Mouse (Mus musculus): ENCODE measurements around the gene Smox. TPM values are rescaled to one million over a fixed set of nuclear protein-coding genes. Genes with fewer than 3 reads are reported as not detected.

Gene Smox
- total RNA-seq, 4 experiments from 2014 or later = 57.8 to 80.1 (median 67.6) TPM

DNA sequence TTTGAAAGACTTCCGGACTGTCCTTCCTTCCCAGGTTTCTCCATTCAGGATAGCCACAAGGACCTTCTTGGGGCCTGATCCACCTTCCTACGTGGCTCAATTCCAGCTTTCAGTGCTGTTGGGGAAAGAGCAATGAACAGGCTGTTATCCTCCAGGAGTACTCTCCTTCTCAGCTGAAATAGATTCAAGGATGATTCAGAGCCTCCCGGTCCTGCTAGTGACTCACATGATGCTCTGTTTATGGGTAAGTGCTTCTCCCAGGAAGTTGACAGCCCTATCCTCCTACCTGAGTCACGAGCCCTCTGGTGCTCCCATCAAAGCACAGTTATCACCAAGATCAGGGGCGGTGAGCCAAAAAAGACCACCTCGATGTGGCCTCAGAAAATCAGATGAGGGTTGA lies 7.1 kb upstream of the Smox start:
- DNase-seq (ENCODE audit: low spot score in 2 of 2) = no peak

- no peak for DNase-seq (ENCODE audit: low spot score in 2 of 2)
Measured at GRCm38 (mm10) chr2:131485126-131485525, 6.2 kb upstream of the Smox start.

GRCm38 (mm10) chr2:131486046-131486445 lies 5.2 kb upstream of the Smox start:
- no peak for DNase-seq (ENCODE audit: low spot score in 2 of 2)

GRCm38 (mm10) chr2:131487337-131487736 lies 4.0 kb upstream of the Smox start:
- no peak for DNase-seq (ENCODE audit: low spot score in 2 of 2)

- DNase-seq (ENCODE audit: low spot score in 2 of 2) = no peak
Measured at GRCm38 (mm10) chr2:131488261-131488660, 3.0 kb upstream of the Smox start.

DNA sequence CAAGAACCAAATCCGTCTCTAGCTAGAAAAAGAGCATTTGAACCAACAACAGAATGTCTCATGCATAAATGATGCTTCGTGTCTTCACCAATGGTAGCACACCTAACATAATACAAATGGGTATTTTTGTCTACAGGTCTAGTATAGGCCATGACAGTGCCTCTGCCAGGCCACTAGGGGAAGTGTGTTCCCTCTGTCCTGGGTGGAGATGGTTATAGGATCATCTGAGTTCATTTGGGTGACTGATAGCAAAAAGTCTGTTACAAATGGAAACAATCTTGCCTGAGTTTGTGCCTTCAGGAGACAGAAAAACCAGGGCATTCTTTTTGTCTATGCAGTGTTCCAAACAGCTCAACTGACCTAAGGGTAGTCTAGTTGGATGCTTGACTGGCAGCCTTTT lies 2.4 kb upstream of the Smox start:
- no peak for DNase-seq (ENCODE audit: low spot score in 2 of 2)

- DNase-seq (ENCODE audit: low spot score in 2 of 2) = no peak
Measured at GRCm38 (mm10) chr2:131489591-131489990, 1.7 kb upstream of the Smox start.

DNA sequence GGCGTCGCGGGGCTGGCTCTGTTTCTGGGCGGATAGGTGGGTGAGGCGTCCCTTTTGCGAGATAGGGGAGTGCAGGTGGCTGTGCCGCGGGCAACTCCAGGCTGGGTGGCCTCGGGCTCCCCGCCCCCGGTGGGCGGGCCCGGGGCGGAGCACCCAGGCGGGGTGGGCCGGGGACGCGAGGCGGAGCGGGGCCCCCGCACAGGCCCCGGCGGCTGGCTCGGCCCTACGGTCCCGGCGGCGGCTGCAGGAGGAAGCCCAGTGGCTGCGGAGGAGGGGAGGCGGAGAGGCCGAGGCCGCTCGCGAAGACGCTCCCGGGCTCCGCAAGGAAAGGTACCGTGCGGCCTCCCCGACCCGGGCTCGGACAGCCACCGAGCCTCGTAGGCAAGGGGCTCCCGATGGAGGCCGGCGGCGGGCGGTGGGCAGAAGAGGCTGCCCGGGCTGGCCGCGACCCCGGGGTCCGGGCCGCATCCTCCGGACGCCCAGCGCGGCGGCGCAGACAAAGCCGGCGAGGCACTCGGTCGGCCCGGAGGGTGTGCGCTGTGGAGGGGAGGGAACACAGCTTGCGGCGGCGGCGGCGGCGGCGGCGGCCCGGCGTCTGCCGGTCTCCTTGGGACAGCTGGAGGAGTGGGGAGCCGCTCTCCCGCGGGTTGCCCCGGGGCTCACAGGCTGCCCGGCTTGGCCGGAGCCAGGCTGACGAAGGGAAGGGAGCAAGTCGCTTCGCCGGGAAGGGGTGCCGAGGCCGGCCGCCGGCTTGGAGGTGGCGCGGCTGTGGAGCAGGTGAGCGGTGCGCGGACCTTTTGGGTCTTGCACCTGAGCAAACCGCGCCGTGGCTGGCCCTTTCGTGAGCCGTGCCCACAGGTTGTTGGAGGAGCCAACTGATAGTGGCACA lies 655 bp downstream of the Smox start:
- peak in 1 of 2 experiments; percentile 75 for DNase-seq (ENCODE audit: low spot score in 2 of 2)

GRCm38 (mm10) chr2:131492596-131493139 lies 1.4 kb downstream of the Smox start:
- no peak for DNase-seq (ENCODE audit: low spot score in 2 of 2)

DNA sequence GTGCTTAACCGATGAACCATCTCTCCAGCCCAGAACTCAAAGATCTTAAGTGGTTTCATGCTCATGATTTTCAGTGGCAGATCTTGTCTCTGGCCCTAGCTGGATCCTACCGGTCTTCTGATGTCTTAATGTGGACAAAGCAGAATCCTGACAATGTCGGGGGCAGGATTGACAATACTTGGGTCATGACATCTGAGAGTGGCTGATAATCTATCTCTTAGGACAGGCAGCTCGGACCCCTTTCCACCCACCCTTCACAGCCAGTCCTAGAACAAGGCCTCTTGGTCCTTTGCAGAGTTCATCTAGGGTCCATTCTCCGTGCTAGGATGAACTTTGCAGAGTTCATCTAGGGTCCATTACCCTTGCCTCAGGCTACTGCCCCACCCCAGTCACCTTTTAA lies 2.1 kb downstream of the Smox start:
- no peak for DNase-seq (ENCODE audit: low spot score in 2 of 2)

DNA sequence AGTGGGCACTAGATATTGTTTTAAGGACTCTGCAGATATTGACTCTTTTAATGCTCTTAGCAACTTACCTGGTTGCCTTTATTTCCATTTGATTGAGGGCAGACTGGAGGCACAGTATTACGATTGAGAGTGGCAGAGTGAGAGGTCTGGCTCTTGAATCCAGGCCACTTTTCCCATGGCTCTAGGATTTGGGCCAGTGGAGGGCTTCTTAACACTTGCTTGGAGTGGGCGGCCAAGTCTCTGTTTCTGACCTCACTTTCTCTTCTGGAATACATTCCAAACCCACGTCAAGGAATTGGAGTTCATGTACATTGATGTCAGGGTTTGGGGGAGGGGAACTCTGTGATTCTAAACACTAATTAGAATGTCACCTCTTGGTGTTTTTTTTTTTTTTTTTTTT lies 4.0 kb downstream of the Smox start:
- DNase-seq (ENCODE audit: low spot score in 2 of 2) = no peak

DNA sequence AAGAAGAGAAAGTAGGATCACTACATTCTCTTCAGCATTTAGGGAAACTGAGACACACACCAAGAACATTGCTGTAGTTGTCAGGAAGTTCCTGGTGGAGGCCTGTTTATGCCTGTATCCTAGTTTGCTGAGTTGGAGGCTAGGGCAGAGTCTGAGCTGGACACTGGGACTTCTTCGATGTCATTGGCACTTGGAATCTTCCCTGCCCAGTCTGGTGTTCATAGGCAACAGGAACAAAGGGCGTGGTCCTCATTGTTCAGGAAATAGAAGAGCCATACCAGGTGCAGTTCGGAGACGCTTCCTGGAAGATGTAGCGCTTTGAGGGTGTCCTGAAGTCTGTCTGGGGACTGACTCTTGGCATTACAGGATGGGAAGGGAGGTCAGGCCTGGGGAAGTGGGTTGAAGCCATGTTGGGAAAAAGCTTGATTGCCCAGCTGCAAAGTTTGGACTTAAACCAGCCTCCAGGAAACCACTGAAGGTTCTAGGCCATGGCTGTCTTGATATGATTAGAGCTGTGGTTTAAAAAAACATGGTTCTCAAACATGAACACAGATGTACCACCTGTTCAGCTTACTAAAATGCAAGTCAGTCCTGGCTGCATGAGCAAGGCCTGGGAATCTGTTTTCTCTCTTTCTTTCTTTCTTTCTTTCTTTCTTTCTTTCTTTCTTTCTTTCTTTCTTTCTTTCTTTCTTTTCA lies 5.0 kb downstream of the Smox start:
- DNase-seq (ENCODE audit: low spot score in 2 of 2) = no peak

- no peak for DNase-seq (ENCODE audit: low spot score in 2 of 2)
Measured at GRCm38 (mm10) chr2:131497224-131497856, 6.0 kb downstream of the Smox start.

DNA sequence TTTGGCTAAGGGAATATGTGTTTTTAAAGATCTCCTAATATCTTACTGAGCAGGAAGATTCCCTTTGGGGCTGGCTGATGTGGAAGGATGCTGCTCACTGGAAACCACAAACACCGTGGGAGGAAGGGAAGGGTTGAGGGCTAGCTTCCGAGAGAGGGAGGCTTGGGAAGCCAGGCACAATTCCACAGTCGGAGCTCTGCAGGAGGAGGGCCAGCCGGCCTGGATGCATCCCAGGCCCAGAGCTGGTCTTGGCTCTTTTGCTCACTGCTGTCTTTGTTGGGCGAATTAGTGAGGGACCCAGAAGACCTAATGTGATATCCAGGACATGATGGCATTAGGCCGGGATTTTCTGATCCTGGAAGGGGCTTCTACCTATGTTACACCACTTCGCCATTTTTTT lies 6.9 kb downstream of the Smox start:
- peak in 1 of 2 experiments; percentile 57 for DNase-seq (ENCODE audit: low spot score in 2 of 2)

DNA sequence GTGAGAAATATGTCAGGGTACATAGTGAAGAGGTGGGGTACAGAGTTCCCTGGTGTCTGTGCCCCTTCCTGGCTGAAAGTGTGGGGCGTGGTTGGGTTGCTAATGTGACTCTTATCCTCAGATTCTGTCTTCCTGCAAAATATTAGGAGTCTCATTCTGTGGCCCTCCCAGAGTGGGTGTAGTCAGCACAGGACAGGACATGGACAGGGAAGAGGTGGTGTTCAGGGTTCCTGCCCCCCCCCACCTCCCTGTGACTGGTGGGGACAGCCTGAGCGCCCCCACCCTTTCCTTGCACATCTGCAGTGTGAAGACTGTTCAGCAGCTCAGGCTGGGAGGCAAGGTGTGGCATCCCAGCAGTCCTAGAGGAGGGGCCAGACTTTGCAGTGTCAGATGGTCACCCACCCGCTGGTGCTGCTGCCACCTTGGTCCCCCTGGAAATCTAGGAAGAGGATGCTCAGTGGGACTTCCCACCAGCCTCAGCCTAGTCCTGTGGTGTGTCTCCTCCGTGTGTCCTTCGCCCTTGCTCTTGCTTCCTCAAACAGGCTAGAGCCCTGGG lies 8.1 kb downstream of the Smox start:
- DNase-seq (ENCODE audit: low spot score in 2 of 2) = no peak

DNA sequence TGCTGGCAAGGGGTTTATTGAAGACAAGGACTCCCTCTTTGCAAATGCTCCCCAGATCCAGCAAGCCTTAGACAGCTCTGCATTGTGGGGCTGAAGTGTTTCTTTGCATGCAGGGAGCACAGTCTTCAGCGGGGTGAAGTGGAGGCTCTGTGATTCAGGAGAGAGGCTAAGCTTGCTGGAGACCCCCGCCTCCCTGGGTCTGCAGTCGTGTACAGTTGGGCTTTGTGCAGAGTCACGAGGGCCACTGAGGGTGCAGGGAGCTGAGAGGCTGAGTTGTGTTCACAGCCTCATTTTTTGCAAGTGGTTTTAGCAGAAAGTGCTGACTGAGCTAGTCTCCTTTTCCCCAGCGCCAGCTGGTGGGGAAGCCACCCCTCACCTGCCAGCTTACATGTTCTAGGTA lies 10.6 kb downstream of the Smox start:
- DNase-seq (ENCODE audit: low spot score in 2 of 2) = no peak

- no peak for DNase-seq (ENCODE audit: low spot score in 2 of 2)
Measured at GRCm38 (mm10) chr2:131502561-131502960, 11.3 kb downstream of the Smox start.

- no peak for DNase-seq (ENCODE audit: low spot score in 2 of 2)
Measured at GRCm38 (mm10) chr2:131505431-131505830, 14.1 kb downstream of the Smox start.

GRCm38 (mm10) chr2:131506358-131506757 lies 15.1 kb downstream of the Smox start:
- DNase-seq (ENCODE audit: low spot score in 2 of 2) = no peak

DNA sequence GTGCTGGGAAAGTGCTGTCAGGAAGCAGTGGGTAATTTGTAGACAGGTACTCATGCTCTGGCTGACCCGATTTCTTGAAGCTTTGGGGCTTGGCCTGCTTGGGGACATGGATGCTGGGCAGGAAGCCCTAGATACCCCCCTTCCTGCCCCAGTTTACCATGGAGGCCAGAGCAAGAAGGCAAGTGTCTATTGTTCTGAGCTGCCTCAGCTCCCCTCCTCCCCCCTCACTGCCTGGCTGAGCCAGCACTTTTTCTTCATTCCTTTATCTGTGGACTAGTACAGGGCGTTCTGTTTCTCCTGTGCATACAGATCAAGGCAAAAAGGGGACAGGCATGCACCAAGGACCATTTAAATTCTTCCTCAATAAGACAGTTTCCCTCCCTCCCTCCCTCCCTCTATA lies 17.2 kb downstream of the Smox start:
- peak; percentile 62 to 64 for DNase-seq (ENCODE audit: low spot score in 2 of 2)

- peak; percentile 51 to 63 for DNase-seq (ENCODE audit: low spot score in 2 of 2)
Measured at GRCm38 (mm10) chr2:131509671-131510313, 18.5 kb downstream of the Smox start.
